Mouse (Mus musculus): Measurements from ENCODE around the gene Bglap2. TPM values are rescaled to one million over a fixed set of nuclear protein-coding genes. Genes with fewer than 3 reads are reported as not detected.

The Bglap2 gene
- polyA plus RNA-seq, 1 experiment = 2.1 TPM

GRCm38 (mm10) chr3:88339006-88339405 is 39.5 kb downstream of the Bglap2 start:
- no peaks in the 10 kb centered on the region for H3K27me3 ChIP-seq (ENCODE audit: control insufficient read depth, insufficient read depth, low read length)
- peaks cover 6% of the 10 kb centered on the region for H3K4me1 ChIP-seq (ENCODE audit: control insufficient read depth, insufficient read depth, low read length)
- no peak for TF ChIP-seq CTCF (IDR thresholded peaks at IDR 0.05; ENCODE audit: borderline replicate concordance, insufficient read depth, low read depth, low read length)
- no peak for TF ChIP-seq POLR2A (IDR thresholded peaks at IDR 0.05; ENCODE audit: borderline replicate concordance, insufficient read depth, low read length)
- DNase-seq = no peak
- H3K4me3 ChIP-seq (replicated peaks; ENCODE audit: insufficient read depth, low read depth, low read length) = no peak overlapping the region
- WGBS = 51% methylated on average over 3 of the region's 3 CpGs
- no peak overlapping the region for H3K27ac ChIP-seq (ENCODE audit: insufficient read depth, low read length)

DNA sequence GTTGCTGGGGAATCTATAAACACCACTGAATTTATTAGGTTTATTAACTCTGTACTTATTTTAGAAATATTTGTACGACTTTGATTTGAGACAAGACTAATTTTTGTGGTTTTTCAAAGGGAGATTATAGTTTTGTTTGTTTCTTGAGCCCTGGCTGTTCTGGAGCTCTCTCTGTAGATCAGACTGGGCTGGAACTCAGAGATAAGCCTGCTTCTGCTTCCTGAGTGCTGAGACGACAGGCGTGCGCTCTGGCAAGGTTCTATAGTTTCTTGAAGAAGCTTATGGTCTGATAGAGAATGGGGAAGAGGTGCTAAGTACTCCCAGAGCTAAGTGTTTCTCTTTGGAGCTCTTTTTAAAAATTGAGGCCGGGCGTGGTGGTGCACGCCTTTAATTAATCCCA is 40.2 kb downstream of the Bglap2 start:
- no peak overlapping the region for H3K27ac ChIP-seq (ENCODE audit: insufficient read depth, low read length)
- WGBS = 93% methylated on average over 7 of the region's 7 CpGs
- DNase-seq = no peak
- H3K27me3 ChIP-seq (ENCODE audit: control insufficient read depth, insufficient read depth, low read length) = no peaks in the 10 kb centered on the region
- no peak for TF ChIP-seq CTCF (IDR thresholded peaks at IDR 0.05; ENCODE audit: borderline replicate concordance, insufficient read depth, low read depth, low read length)
- no peak for TF ChIP-seq POLR2A (IDR thresholded peaks at IDR 0.05; ENCODE audit: borderline replicate concordance, insufficient read depth, low read length)
- H3K4me3 ChIP-seq (replicated peaks; ENCODE audit: insufficient read depth, low read depth, low read length) = no peak overlapping the region
- H3K4me1 ChIP-seq (ENCODE audit: control insufficient read depth, insufficient read depth, low read length) = peaks cover 6% of the 10 kb centered on the region

GRCm38 (mm10) chr3:88337367-88338020 is 41.0 kb downstream of the Bglap2 start:
- H3K4me1 ChIP-seq (ENCODE audit: control insufficient read depth, insufficient read depth, low read length) = peaks cover 6% of the 10 kb centered on the region
- no peak overlapping the region for H3K27ac ChIP-seq (ENCODE audit: insufficient read depth, low read length)
- no peaks in the 10 kb centered on the region for H3K27me3 ChIP-seq (ENCODE audit: control insufficient read depth, insufficient read depth, low read length)
- TF ChIP-seq CTCF (IDR thresholded peaks at IDR 0.05; ENCODE audit: borderline replicate concordance, insufficient read depth, low read depth, low read length) = no peak
- no peak for TF ChIP-seq POLR2A (IDR thresholded peaks at IDR 0.05; ENCODE audit: borderline replicate concordance, insufficient read depth, low read length)
- H3K4me3 ChIP-seq (replicated peaks; ENCODE audit: insufficient read depth, low read depth, low read length) = peak overlapping the region; percentile 24
- DNase-seq = no peak
- 51% methylated on average over 11 of the region's 11 CpGs for WGBS

- peaks cover 6% of the 10 kb centered on the region for H3K4me1 ChIP-seq (ENCODE audit: control insufficient read depth, insufficient read depth, low read length)
- TF ChIP-seq CTCF (IDR thresholded peaks at IDR 0.05; ENCODE audit: borderline replicate concordance, insufficient read depth, low read depth, low read length) (no peak), POLR2A (IDR thresholded peaks at IDR 0.05; ENCODE audit: borderline replicate concordance, insufficient read depth, low read length) (peak; percentile 95)
- peak within 1 kb of the TSS; percentile 84 for H3K4me3 ChIP-seq (replicated peaks; ENCODE audit: insufficient read depth, low read depth, low read length)
- H3K27me3 ChIP-seq (ENCODE audit: control insufficient read depth, insufficient read depth, low read length) = no peaks in the 10 kb centered on the region
- H3K27ac ChIP-seq (ENCODE audit: insufficient read depth, low read length) = peak within 1 kb of the TSS; percentile 79
- under 1% methylated on average over 65 of the region's 66 CpGs for WGBS
- DNase-seq = peak; percentile 96 to 97
These were observed 42.2 kb downstream of the Bglap2 start, which contains the start of the genes Tmem79 and Smg5 for GRCm38 (mm10) chr3:88336058-88337013. Gene Tmem79 (minus strand): TSS chr3:88336148. Gene Smg5 (plus strand): TSS chr3:88336260.

DNA sequence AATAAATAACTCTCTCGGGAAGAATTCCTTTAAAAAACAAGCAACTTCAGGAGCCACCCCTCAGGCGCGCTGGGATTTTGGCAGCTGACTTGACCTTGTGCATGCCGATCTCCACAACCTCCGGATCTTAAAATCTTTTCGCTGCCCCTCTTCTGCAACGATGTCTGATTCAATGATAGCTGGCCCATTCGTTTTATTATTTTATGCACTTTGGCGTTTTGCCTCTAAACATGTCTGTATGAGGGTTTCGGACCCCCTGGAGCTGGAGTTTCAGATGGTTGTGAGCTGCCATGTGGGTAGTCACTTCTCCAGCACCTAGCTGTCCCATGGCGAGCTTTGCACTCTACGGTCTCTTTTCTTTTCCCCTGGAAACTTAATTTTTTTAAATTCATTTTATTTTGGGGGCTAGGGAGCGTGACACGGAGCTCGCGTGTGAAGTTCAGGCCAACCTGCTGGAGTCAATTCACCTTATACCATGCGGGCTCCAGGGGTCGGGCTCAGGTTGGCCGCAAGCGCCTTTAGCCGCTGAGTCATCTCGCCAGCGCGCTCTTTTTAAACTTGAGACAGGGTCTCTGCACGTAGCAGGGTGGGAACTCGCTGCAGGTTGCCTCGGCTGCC is 43.0 kb downstream of the Bglap2 start:
- TF ChIP-seq POLR2A (IDR thresholded peaks at IDR 0.05; ENCODE audit: borderline replicate concordance, insufficient read depth, low read length) = no peak
- no peak for TF ChIP-seq CTCF (IDR thresholded peaks at IDR 0.05; ENCODE audit: borderline replicate concordance, insufficient read depth, low read depth, low read length)
- WGBS = under 1% methylated on average over 27 of the region's 27 CpGs
- H3K4me3 ChIP-seq (replicated peaks; ENCODE audit: insufficient read depth, low read depth, low read length) = peak overlapping the region; percentile 84
- H3K4me1 ChIP-seq (ENCODE audit: control insufficient read depth, insufficient read depth, low read length) = peaks cover 6% of the 10 kb centered on the region
- H3K27me3 ChIP-seq (ENCODE audit: control insufficient read depth, insufficient read depth, low read length) = no peaks in the 10 kb centered on the region
- no peak for DNase-seq
- H3K27ac ChIP-seq (ENCODE audit: insufficient read depth, low read length) = peak overlapping the region; percentile 71

GRCm38 (mm10) chr3:88334902-88335435 is 43.5 kb downstream of the Bglap2 start:
- Histone ChIP-seq H3K4me1 (ENCODE audit: control insufficient read depth, insufficient read depth, low read length) (peaks cover 6% of the 10 kb centered on the region), H3K4me3 (replicated peaks; ENCODE audit: insufficient read depth, low read depth, low read length) (peak overlapping the region; percentile 84), H3K27ac (ENCODE audit: insufficient read depth, low read length) (no peak overlapping the region), H3K27me3 (ENCODE audit: control insufficient read depth, insufficient read depth, low read length) (no peaks in the 10 kb centered on the region)
- 28% methylated on average over 3 of the region's 3 CpGs for WGBS
- TF ChIP-seq POLR2A (IDR thresholded peaks at IDR 0.05; ENCODE audit: borderline replicate concordance, insufficient read depth, low read length) (no peak), CTCF (IDR thresholded peaks at IDR 0.05; ENCODE audit: borderline replicate concordance, insufficient read depth, low read depth, low read length) (no peak)
- DNase-seq = no peak

DNA sequence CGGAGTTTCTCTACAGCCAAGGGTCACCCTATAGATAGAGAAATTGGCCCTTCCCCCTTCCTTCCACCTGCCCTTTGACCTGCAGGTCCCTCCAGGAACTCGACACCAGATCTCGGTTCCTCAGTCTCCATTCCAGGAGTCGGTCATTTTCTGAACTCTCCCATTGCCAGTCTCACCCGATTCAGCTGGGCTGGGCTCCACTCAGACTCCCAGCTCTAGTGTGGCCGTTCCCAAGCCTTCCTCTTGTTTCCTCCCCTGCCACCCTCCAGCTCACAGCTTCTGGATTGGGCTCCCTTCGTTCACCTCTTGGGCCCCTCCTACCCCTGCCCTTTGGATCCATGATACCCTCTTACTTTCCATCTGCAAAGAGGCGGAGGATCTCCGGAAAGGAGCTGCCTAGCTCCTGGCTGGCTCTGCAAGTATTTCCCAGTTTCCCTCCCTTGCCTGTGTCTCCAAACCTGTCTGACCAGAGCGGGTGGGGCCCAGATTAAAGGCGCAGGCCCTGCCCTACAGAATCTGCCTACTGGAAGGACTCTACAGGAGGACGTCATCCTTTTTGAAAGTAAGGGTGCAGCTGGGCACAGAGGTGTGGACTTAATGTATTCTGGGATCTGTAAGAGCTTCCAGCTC is 44.4 kb downstream of the Bglap2 start:
- no peak overlapping the region for H3K4me3 ChIP-seq (replicated peaks; ENCODE audit: insufficient read depth, low read depth, low read length)
- no peaks in the 10 kb centered on the region for H3K27me3 ChIP-seq (ENCODE audit: control insufficient read depth, insufficient read depth, low read length)
- no peak for TF ChIP-seq POLR2A (IDR thresholded peaks at IDR 0.05; ENCODE audit: borderline replicate concordance, insufficient read depth, low read length)
- no peak for TF ChIP-seq CTCF (IDR thresholded peaks at IDR 0.05; ENCODE audit: borderline replicate concordance, insufficient read depth, low read depth, low read length)
- WGBS = 70% methylated on average over 12 of the region's 12 CpGs
- peaks cover 6% of the 10 kb centered on the region for H3K4me1 ChIP-seq (ENCODE audit: control insufficient read depth, insufficient read depth, low read length)
- no peak overlapping the region for H3K27ac ChIP-seq (ENCODE audit: insufficient read depth, low read length)
- DNase-seq = no peak
